Mouse (Mus musculus): ENCODE measurements around the gene H2al1e. TPM values are rescaled to one million over a fixed set of nuclear protein-coding genes. Genes with fewer than 3 reads are reported as not detected.
"Not testable (repeated sequence)": the region's sequence is repeated elsewhere in the genome, so short reads cannot be mapped to it uniquely, and the experiment has no call there.

Gene H2al1e
- total RNA-seq (2022): not detected

- not testable (repeated sequence) for DNase-seq (ENCODE audit: low spot score in 2 of 2)
Measured at GRCm38 (mm10) chrX:11311634-11312033, at the start of gene H2al1e. Gene H2al1e (plus strand): TSS chrX:11311934.

GRCm38 (mm10) chrX:11264918-11265317, 46.8 kb upstream of the H2al1e start:
- DNase-seq (ENCODE audit: low spot score in 2 of 2): no peak

GRCm38 (mm10) chrX:11267791-11268190, 43.9 kb upstream of the H2al1e start:
- no peak for DNase-seq (ENCODE audit: low spot score in 2 of 2)

- DNase-seq (ENCODE audit: low spot score in 2 of 2): peak; percentile 18 to 37
Measured at GRCm38 (mm10) chrX:11269074-11269473, 42.7 kb upstream of the H2al1e start.

- no peak for DNase-seq (ENCODE audit: low spot score in 2 of 2)
Measured at GRCm38 (mm10) chrX:11273190-11273589, 38.5 kb upstream of the H2al1e start.

- no peak for DNase-seq (ENCODE audit: low spot score in 2 of 2)
Measured at GRCm38 (mm10) chrX:11277083-11277482, 34.7 kb upstream of the H2al1e start.

- DNase-seq (ENCODE audit: low spot score in 2 of 2): no peak
Measured at GRCm38 (mm10) chrX:11280741-11281140, 31.0 kb upstream of the H2al1e start.

GRCm38 (mm10) chrX:11288306-11288882, 23.3 kb upstream of the H2al1e start:
- no peak for DNase-seq (ENCODE audit: low spot score in 2 of 2)

GRCm38 (mm10) chrX:11289244-11289643, 22.5 kb upstream of the H2al1e start:
- DNase-seq (ENCODE audit: low spot score in 2 of 2): no peak

- DNase-seq (ENCODE audit: low spot score in 2 of 2): not testable (repeated sequence)
Measured at GRCm38 (mm10) chrX:11298957-11299356, 12.8 kb upstream of the H2al1e start, which contains the start of gene H2al1a. Gene H2al1a (plus strand): TSS chrX:11299257.

GRCm38 (mm10) chrX:11302132-11302531, 9.6 kb upstream of the H2al1e start, which contains the start of gene H2al1b:
Gene H2al1b (plus strand): TSS chrX:11302432.
- DNase-seq (ENCODE audit: low spot score in 2 of 2): not testable (repeated sequence)

- not testable (repeated sequence) for DNase-seq (ENCODE audit: low spot score in 2 of 2)
Measured at GRCm38 (mm10) chrX:11305355-11305754, 6.4 kb upstream of the H2al1e start, which contains the start of gene H2al1c. Gene H2al1c (plus strand): TSS chrX:11305655.

- DNase-seq (ENCODE audit: low spot score in 2 of 2): not testable (repeated sequence)
Measured at GRCm38 (mm10) chrX:11308524-11308923, 3.2 kb upstream of the H2al1e start, which contains the start of gene H2al1d. Gene H2al1d (plus strand): TSS chrX:11308824.

GRCm38 (mm10) chrX:11314858-11315257, 3.1 kb downstream of the H2al1e start, which contains the start of gene H2al1f:
Gene H2al1f (plus strand): TSS chrX:11315158.
- not testable (repeated sequence) for DNase-seq (ENCODE audit: low spot score in 2 of 2)

GRCm38 (mm10) chrX:11317956-11318355, 6.2 kb downstream of the H2al1e start, which contains the start of gene H2al1g:
Gene H2al1g (plus strand): TSS chrX:11318256.
- not testable (repeated sequence) for DNase-seq (ENCODE audit: low spot score in 2 of 2)

GRCm38 (mm10) chrX:11321192-11321591, 9.5 kb downstream of the H2al1e start, which contains the start of gene H2al1h:
Gene H2al1h (plus strand): TSS chrX:11321492.
- not testable (repeated sequence) for DNase-seq (ENCODE audit: low spot score in 2 of 2)

GRCm38 (mm10) chrX:11324359-11324758, 12.6 kb downstream of the H2al1e start, which contains the start of gene H2al1i:
Gene H2al1i (plus strand): TSS chrX:11324659.
- not testable (repeated sequence) for DNase-seq (ENCODE audit: low spot score in 2 of 2)

GRCm38 (mm10) chrX:11327522-11327921, 15.8 kb downstream of the H2al1e start, which contains the start of gene H2al1j:
Gene H2al1j (plus strand): TSS chrX:11327822.
- DNase-seq (ENCODE audit: low spot score in 2 of 2): not testable (repeated sequence)

- peak in 1 of 2 experiments; percentile 21 for DNase-seq (ENCODE audit: low spot score in 2 of 2)
Measured at GRCm38 (mm10) chrX:11345762-11346161, 34.0 kb downstream of the H2al1e start.

- no peak for DNase-seq (ENCODE audit: low spot score in 2 of 2)
Measured at GRCm38 (mm10) chrX:11346756-11347155, 35.0 kb downstream of the H2al1e start.

GRCm38 (mm10) chrX:11360823-11361222, 49.1 kb downstream of the H2al1e start:
- DNase-seq (ENCODE audit: low spot score in 2 of 2): no peak

GRCm38 (mm10) chrX:11361261-11361660, 49.5 kb downstream of the H2al1e start:
- DNase-seq (ENCODE audit: low spot score in 2 of 2): no peak
